Mouse (Mus musculus) monocyte, adult 2 months (primary cell): ENCODE results near the gene Gm10721.
"Not testable (repeated sequence)": the region's sequence is repeated elsewhere in the genome, so short reads cannot be mapped to it uniquely, and the experiment has no call there.

Experiments used
- DNase-seq, 2 experiments: peaks; one replicate each; pipeline ENCODE4 v3.0.0; 2022; ENCODE audit warnings: low spot score in 2 of 2, low read depth in 1 of 2

Gm10721 gene

GRCm38 (mm10) chr9:3012733-3013279 is at the start of gene Gm10721:
Gm10721 (plus strand) TSS chr9:3013140.
- not testable (repeated sequence) for DNase-seq

- peak; percentile 12 to 52 for DNase-seq
Measured at GRCm38 (mm10) chr9:3000445-3000972, 12.4 kb upstream of the Gm10721 start, which contains the start of gene Gm10722. Gm10722 (plus strand) TSS chr9:3000922.

- DNase-seq = peak; percentile 16 to 23
Measured at GRCm38 (mm10) chr9:3001006-3001405, 11.9 kb upstream of the Gm10721 start.

GRCm38 (mm10) chr9:3001948-3002659 is 10.8 kb upstream of the Gm10721 start:
- DNase-seq = peak; percentile 97 to 100

- DNase-seq = not testable (repeated sequence)
Measured at GRCm38 (mm10) chr9:3002794-3003396, 10.0 kb upstream of the Gm10721 start, which contains the start of gene Gm11168. Gm11168 (plus strand) TSS chr9:3003346.

GRCm38 (mm10) chr9:3006179-3006578 is 6.8 kb upstream of the Gm10721 start:
- not testable (repeated sequence) for DNase-seq

- DNase-seq = peak; percentile 100
Measured at GRCm38 (mm10) chr9:3006636-3007035, 6.3 kb upstream of the Gm10721 start.

GRCm38 (mm10) chr9:3007272-3007671 is 5.7 kb upstream of the Gm10721 start:
- DNase-seq = not testable (repeated sequence)

- not testable (repeated sequence) for DNase-seq
Measured at GRCm38 (mm10) chr9:3009331-3009730, 3.6 kb upstream of the Gm10721 start.

GRCm38 (mm10) chr9:3012054-3012621 is 802 bp upstream of the Gm10721 start:
- not testable (repeated sequence) for DNase-seq

- not testable (repeated sequence) for DNase-seq
Measured at GRCm38 (mm10) chr9:3015354-3015753, 2.4 kb downstream of the Gm10721 start, which contains the start of gene Gm10720. Gm10720 (plus strand) TSS chr9:3015654.

- DNase-seq = not testable (repeated sequence)
Measured at GRCm38 (mm10) chr9:3015896-3016295, 3.0 kb downstream of the Gm10721 start.

GRCm38 (mm10) chr9:3017108-3017507 is 4.2 kb downstream of the Gm10721 start, which contains the start of gene Gm10719:
Gm10719 (plus strand) TSS chr9:3017408.
- not testable (repeated sequence) for DNase-seq

- DNase-seq = not testable (repeated sequence)
Measured at GRCm38 (mm10) chr9:3018944-3019343, 6.0 kb downstream of the Gm10721 start.

- peak; percentile 26 to 42 for DNase-seq
Measured at GRCm38 (mm10) chr9:3019835-3020727, 7.1 kb downstream of the Gm10721 start.

GRCm38 (mm10) chr9:3022316-3023008 is 9.5 kb downstream of the Gm10721 start:
- peak; percentile 70 to 82 for DNase-seq

- peak; percentile 67 to 68 for DNase-seq
Measured at GRCm38 (mm10) chr9:3023312-3023984, 10.5 kb downstream of the Gm10721 start, which contains the start of gene Gm10718. Gm10718 (plus strand) TSS chr9:3023547.

GRCm38 (mm10) chr9:3023985-3024648 is 11.2 kb downstream of the Gm10721 start:
- DNase-seq = peak; percentile 100
